Mouse (Mus musculus): ENCODE measurements around the gene Cd86.

DNA sequence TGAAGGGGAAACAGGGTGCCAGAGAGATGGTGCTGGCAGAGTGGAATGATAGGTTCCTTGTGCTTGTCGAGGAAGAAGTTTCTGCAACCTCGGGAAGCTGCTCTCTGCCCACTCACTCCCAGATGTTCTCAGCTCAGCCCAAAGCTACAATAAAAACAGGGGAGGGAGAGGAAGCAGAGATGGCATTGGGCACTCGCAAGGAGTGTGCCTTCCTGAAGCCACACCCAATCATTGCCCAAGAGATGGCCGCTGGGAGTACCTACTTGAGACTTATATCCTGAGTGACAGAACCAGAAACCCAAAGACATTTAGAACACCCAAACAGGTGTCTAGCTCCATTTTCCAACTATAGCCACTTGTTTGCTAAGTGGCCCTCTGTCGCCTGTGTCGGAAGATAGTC lies 20.8 kb downstream of the Cd86 start:
- TF ChIP-seq GATA1 (IDR thresholded peaks at IDR 0.05; ENCODE audit: borderline replicate concordance, low read length) (no peak), FLI1 (IDR thresholded peaks at IDR 0.05; ENCODE audit: low read length) (no peak)
